Mouse (Mus musculus): Measurements from ENCODE around the gene Asb18.
A peak's percentile ranks its signal among the peaks of the same experiment; 100 is the strongest.

Asb18 gene

DNA sequence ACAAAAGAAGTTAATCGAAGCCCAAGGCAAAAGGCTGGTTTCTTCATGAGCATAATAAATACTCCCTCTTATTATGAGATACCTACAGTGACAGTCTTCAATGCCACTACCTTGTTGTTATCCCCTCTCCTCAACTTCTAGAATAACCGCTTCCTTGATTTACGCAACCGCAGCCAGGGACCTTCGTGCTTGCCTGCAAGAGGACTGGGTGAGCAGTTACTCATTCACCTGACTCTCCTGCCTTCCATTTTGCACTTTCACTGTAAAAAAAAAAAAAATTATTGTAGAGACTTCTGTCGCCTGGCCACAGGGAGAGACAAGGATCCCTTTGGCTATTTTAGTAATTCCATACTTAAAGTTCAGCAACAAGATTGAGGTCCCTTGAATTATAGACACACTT lies 81.4 kb downstream of the Asb18 start:
- no peak for DNase-seq (ENCODE audit: low read depth)

DNA sequence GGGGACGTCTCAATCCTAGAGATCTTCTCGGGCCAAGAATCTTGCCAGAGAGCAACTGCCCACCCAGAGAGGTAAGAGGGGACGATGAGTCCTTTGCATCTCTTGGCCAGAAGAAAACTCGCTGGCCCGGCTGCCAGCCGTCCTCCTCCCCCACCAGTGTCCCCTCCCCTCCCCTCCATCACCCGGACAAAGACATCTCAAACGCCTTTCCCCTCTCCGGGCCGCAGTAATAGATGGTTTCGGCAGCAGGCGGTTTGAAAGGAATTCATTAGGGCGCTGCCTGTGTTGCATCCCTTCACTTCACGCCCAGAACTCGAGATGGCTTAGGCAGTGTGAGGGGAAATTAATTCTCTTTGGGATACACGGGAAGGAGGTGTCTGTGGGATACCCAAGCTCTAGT lies 81.8 kb downstream of the Asb18 start:
- no peak for DNase-seq (ENCODE audit: low read depth)

DNA sequence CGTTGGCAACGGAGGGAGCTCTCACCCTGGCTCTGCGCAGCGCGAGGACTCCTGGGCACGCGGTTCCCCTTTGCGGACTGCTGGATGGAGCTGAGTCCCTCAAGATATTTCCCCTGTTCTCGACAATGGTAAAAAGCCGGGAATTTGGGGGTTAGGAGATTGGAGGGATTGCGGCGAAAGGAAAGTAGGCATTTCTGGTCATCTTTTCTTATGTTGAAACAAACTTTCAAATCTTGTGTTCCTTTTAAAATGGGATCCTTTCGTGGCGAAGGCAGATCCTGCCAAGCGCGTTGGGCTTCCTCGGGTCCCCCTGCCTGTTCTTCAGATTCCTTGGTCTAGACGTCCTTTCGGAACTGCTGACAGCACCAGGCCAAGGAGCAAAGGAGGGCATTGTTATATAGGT lies 82.4 kb downstream of the Asb18 start:
- no peak for DNase-seq (ENCODE audit: low read depth)

DNA sequence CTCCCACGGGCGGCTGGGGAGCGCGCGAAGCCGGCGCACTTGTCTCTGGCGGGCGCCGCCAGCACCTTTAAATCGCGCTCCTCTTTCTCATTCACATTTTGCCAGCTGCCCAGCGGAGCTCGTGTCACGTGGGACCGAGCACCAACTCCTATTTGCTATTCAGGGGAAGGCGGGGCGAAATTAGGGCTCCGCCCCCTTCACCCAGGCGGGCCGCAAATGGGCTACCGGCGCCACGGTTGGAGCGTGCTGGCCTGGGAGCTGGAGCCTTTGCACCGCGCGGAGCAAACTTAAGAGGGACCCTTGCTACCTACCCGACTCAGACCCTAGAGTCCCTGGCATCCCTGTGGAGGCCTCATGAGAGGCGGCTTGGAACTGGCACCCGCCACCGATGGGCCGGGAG lies 83.3 kb downstream of the Asb18 start, which contains the start of gene Gbx2:
TSS of gene Gbx2 (minus strand) at position 60 of the 400 bp plus-strand sequence.
- DNase-seq (ENCODE audit: low read depth), result no peak

DNA sequence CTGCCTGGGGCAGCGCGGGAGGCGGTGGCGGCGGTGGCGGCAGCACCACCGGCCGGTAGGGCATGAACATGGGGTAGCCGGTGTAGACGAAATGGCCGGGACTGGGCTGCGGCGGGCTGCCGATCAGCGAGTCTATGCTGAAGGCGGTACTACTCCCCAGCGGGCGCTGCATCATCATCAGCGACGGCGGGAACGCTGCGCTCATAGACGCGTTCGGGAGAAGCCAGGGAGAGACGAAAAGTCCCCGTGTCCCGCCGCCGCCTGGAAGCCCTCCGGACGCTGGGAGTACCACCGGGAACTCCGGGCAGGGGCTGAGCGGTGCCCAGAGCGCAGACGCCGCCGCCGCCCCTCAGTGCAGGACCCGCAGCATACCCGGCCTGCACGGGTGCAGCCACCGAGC lies 83.9 kb downstream of the Asb18 start:
- DNase-seq (ENCODE audit: low read depth), result no peak

DNA sequence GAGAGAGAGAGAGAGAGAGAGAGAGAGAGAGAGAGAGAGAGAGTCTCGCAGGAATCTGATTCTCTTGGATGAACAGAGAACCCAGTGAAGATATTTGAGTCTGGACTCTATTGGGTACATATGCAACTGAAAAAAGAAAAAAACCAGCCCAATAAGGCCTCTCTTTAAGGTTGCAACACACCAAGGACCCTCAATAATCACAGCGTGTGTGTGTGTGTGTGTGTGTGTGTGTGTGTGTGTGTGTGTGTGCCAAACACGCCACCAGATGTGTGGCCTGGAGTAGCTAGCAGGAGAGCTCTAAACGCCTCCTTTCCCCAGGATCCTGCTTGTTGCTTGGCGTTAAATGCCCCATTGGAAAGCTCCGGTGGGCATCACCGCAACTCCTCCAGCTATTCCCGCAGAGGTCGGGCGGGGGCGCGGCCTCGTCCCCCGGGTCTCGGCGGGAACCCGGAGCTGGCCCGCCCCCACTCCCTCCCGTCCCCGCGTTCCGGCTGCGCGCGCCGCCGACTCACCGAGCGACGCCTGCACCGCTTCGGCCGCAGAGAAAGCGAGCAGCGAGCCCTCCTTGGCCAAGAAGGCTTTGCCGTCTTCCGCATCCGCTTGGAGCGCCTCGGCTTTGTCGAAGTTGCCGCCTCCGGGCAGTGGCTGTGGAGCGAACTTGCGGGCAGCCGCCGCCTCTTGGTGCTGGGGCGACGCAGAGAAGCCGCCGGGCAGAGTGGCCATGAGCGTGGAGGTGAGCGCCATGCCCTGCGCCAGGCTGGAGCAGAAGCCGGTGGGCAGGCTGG lies 84.6 kb downstream of the Asb18 start:
- peak; percentile 79 for DNase-seq (ENCODE audit: low read depth)

DNA sequence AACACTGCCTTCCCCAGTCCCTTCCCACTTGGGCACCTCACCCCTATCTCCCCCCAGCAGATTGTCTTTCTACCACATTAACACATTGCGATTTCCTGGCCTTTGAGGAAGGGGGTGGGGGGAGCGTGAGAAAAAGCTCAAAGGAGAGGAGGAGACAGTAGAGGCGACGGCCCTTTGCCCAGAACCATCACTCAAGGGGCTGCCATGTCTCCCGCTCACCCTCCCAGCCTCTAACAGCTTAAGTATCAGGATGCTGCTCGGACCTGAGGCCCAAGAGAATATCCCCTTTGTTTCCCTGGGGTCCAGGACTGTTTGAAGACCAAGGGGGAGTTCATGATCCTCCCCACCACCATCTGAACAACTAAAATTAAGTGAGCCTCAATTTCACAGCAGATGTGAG lies 85.3 kb downstream of the Asb18 start:
- DNase-seq (ENCODE audit: low read depth), result peak; percentile 21

DNA sequence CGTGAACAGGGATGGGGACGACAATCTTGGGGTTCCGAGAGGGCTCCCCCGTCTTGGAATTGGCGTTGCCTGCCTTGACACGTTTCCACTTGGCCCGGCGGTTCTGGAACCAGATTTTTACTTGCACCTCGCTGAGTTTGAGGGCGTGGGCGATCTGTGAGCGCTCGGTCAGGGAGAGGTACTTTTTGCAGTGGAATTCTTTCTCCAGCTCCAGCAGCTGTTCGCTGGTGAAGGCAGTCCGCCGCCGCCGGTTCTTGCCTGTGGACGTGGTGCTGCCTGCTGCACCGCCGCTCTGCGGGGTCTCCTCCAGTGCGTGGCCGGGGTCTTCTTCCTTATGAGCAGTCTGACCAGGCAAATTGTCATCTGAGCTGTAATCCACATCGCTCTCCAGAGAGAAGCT lies 85.8 kb downstream of the Asb18 start:
- DNase-seq (ENCODE audit: low read depth), result no peak

DNA sequence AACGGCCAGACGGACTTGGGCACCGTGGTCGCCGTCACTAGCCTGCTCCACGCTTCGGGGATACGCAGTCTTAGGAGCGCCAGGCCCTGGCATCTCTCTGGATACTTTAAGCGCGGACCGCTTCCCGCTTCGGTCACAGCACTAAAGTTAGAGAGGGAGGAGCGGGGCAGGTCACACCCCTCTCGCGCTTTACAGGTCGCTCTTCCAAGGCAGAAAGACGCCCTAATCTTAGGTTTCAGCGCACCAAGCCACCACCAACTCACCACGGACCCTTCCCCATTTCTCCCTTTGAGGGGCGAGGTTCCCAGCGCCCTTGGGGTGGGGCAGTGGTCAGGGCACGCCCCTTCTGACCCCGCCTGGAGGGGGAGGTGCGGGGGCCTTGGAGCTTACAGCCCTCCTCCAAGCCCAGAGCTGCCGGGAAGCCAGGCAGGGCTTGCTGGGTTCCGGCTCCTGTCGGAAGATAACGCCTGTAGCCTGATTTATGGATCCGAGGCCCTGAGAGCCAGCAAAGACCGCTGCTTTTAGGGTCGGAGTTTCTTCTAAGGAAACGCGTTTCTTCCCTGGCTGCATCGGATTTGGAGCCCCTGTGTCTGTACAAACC lies 87.3 kb downstream of the Asb18 start:
- DNase-seq (ENCODE audit: low read depth), result no peak

DNA sequence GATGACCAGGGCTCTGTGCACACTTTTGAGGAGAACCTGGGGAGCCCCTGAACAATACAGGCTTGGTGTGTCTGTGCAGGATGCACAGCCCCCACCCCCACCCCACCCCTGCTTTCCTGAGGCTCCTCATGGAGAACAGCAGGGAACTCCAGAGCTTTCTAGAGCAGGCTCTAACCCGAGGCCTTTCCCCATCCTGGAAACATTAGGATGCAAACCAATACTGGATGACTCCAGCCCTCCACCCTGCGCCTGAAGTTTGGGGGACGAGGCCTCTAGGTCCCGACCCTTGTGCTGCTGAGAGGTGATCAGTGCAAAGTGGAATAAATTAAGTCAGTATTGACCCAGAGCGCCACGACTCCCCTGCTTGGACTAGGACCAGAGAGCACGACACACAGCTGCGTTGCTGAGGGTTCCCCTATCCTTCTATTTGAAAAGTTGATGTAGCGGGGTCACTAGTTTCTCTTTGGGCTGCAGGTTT lies 87.8 kb downstream of the Asb18 start:
- DNase-seq (ENCODE audit: low read depth), result no peak

DNA sequence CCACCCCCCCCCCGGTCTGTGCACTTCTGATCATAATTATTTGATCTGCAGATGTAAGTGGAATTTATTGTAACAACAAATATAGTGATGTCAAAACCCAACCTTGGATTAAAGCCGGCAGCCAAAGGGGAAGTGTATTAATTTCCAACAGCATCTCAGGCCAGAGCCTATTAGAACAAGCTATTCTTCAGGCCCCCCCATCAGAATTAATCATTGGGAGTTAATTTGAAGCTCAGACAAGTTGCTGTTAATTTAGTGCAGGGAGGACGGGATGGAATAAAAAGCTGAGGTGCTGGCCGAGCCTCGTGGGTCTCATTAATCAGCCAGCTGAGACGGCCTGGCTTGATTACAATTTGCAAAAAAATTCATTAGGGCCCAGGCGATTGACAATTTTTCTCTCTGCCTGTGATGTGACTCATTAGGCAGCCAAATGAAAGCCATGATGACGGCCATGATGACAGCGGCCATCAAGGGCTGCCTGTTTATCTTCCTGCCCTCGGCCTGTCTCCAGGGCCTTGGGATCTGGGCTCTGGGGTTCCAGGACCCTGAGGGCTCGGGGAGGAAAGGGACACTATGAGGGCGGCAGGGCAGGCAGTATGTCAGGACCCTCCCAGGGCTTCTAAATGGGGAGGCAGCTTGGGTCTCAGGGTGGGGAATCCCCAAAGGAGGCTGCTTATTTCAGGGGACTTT lies 88.8 kb downstream of the Asb18 start:
- no peak for DNase-seq (ENCODE audit: low read depth)

DNA sequence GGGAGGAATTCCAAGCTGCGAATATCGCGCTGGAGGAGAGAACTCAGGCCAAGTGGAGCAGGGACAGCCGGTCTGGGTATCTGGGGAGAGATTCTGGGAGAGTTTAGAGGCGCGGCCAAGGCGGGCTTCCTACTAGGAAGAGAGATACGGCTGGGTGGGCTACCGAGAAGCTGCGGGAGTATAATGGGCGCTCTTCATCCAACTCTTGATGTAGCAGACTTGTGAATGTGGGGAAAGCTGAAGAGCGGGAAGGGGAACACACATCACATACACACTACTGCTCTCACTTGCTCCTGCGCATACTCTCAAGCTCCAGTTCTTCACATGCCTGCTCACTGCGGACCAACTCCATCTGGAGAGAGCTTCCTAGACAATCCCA lies 90.8 kb downstream of the Asb18 start:
- DNase-seq (ENCODE audit: low read depth), result no peak

DNA sequence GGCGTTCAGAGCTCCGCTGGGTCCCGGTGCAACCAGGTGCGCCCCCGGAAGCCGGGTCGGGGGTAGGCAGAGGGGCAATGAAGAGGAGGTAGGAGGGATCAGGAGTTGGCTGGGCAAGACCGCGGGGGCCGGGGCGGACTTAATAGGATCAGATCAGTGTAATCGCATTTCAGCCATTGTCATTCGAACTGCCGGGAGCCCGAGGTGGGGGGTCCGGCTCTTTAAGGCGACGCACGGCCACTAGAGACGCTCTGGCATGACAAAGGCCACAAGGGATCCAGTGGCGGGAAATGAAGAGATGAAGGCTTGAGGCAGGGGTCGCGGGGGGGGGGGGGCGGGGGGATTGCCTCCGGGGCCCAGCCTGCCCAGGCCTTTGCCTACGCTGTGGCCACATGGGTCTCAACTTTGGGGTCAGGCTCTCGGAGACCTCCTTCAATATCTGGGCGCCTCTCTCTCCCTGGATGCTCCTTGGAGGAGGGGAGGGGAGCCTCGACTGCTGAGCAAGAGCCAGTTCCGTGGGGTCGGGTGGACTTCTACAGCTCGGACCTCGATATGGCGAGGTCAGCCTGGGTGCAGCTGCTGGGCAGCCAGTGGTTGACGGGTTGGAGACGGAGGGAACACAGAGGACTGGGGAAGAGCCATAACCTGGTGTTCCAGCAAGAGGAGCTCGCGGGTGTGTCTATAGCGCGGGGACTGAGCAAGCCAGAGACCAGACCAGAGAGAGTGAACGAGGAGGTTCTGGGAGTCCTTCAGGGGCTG lies 91.4 kb downstream of the Asb18 start:
- DNase-seq (ENCODE audit: low read depth), result no peak

DNA sequence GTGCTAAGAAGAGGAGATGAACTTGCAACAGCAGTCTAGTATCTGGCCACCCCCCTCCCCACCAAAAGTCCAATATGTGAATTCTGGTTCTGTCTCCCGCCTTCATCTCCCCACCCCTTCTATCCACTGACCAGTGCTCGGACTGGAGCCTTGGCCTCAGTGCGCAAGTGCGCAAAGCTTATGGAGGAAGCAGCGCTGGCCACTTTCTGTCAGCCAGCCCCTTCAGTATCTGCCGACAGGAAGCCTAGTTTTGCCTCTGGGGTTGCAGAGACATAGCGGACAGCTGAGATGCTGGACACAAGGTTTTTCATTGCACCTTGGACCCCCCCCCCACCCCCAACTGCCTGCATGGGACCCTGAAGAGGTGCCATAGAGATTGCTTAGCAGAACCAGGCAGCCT lies 92.2 kb downstream of the Asb18 start:
- no peak for DNase-seq (ENCODE audit: low read depth)

DNA sequence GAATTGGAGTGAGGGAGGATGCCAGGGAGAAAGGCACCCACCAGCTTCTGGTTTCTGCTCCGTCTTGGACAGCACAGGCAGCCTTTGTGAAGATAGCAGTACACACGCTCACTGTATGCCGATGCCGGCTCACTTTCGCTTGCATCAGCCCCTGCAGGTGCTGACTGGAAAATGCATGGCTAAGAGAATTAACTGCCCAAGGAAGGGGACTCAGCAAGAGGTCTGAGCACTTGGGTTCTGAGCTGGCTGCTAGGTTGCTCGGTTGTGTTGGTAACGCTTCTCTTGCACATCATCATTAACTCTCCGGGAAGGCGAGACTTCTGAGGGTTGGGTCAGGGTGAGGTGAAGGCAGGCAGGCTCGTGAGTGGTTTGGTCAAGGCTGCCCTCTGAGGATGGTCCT lies 92.7 kb downstream of the Asb18 start:
- no peak for DNase-seq (ENCODE audit: low read depth)

DNA sequence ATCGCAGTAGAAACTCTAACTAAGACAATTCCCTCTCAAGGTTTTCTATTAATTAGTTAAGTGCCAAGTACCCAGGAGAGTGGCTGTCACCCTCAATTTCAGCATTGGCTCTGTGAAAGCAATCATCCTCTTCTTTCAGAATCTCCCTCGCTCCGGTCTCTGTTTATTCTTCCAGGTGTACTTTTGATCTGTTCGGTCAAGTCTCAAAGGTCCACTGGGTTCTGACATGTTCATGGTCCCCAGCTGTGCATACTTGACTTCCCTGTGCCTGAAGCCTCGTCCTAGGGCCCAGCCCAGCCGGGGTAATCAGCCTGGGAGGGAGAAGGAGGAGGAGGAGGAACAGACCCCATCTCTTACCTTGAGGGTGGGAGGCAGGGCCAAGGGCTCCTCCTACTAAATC lies 95.3 kb downstream of the Asb18 start:
- no peak for DNase-seq (ENCODE audit: low read depth)

DNA sequence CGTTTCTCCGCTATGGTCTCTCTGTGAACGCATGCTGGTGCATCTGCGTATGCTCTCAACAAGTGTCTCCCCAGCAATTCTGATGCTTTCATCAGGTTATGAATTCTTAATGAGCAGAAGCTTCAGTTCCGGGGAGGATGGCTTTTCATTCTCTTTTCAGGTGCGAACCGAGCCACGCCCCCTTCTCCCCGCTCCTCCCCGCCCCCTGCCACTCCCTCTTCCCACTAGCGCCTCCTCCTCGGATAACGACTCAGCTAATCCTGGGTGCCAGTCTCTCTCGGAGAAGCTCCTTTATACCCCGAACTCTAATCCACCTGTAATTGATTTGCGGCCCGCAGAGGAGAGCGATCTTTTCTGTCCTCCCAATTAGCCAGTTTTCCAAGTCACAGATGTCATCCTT lies 96.4 kb downstream of the Asb18 start:
- no peak for DNase-seq (ENCODE audit: low read depth)

DNA sequence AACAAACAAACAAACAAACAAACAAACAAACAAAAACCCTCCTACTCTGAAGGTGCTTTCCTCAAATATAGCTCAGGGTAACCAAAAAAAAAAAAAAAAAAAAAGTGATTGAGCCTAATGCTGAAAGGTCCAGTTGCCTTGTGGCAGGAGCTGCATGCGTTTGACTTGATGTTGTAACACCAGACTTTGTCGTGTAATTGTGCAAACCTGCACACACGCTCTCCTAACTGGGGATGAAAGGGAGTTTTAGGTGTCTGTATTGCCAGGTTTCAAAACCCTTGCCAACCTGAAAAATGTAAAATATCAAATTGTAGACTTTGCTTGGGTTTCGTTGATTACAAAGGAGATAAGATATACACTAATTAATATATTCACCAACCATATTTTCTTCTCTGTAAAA lies 100.9 kb downstream of the Asb18 start:
- DNase-seq (ENCODE audit: low read depth), result peak; percentile 29

DNA sequence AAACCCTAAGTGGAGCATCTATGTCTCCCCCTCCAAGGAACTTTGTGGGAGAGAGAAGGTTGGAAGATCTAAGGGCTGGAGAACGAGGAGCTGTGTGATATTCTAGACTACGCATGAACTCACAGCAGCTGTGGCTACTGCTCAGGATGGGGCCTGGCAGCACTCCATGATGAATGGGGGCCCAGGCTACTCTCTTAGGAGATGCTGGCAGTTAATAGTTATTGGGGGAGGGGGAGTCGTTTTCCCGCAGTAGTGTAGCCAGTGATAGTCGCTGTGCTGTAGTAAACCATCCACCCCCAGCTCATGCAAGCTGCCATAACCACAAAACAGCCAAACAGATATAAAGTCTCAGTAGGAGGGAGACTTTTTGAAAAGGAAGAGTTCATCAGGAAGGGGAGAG lies 102.1 kb downstream of the Asb18 start:
- DNase-seq (ENCODE audit: low read depth), result no peak

DNA sequence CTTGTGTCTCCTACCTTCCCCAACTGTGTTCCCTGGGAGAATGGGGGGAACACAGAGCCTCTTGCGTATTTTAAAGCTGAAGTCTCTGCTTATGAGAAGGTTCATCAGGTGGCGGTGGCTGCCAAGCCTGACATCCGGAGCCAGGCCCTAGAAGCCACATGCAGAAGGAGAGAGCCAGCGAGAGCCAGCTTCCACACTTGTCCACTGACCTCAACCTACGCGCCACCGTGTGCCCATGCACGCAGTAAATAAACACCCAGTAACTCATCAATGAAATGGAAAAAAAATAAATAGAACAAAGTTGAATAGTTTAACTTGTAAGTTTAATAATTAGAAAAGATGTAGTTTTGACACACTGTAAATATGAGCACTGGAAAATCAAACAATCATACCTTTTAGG lies 104.7 kb downstream of the Asb18 start:
- no peak for DNase-seq (ENCODE audit: low read depth)

DNA sequence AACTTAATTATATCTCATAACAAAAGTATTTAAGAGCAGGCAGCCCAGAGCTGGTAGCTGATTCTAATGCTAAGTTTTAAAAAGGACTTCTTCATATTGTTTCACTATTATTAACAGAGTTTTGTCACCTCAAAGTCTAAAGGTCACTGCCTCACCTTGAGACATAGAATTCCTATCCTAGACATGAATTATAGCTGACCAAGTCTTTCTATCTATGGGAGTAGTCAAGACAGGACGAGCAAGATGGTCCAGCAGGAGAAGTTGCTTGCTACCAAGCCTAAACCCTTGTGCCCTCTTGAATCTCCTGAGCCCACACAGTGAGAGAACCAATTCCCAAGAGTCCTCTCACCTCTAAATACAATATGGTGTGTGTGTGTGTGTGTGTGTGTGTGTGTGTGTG lies 111.8 kb downstream of the Asb18 start:
- no peak for DNase-seq (ENCODE audit: low read depth)

DNA sequence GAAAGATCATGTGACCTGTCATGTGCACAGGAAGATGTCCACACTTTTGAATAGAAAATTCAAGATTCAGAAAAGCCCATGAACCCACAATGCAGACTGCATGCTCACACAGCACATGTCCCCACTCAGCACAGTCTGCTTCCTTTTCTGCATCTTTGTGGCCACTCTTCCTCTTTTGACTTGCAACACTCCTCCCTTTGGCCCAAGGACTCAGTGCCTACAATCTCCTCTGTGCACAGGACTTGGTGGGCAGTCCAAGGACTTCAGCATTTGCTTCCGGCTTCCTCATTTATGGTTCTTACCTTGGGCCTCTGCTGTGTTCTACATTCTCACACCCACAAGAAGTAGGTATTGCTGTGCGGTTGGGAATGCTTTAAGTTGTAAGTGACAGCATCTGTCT lies 112.2 kb downstream of the Asb18 start:
- peak; percentile 89 for DNase-seq (ENCODE audit: low read depth)

DNA sequence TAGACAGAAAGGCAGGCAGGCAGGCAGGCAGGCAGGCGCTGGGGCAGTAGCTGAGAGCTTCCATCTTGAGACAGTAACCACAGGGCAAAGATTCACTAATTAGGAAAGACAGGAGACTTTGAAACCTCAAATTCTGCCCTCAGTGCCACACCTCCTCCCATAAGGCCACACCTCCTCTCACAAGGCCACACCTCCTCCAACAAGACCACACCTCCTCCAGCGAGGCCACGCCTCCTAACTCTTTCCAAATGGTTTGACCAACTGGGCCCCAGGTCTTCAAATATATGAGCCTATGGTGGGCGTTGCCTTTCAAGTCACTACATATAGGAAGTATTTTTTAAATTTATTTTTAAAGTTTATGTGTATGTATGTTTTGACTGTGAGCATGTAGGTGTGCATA lies 113.1 kb downstream of the Asb18 start:
- peak; percentile 76 for DNase-seq (ENCODE audit: low read depth)

Data from 416B (cell line).